Mouse (Mus musculus) retina, embryonic 14.5 days (tissue): ENCODE measurements at regions not wholly inside any gene's neighbourhood (a gene's known extent, or its start where the extent isn't known, plus 50 kb on each side); places are given as distances from the start of the nearest gene placed in this dataset.

ENCODE experiments used
- DNase-seq: peaks from one replicate; pipeline ENCODE4 v3.0.0-alpha.2; 2015; ENCODE audit warnings: low spot score

- DNase-seq: no peak
Measured at GRCm38 (mm10) chr4:29034406-29034805, 221.5 kb downstream of the Epha7 start.

- DNase-seq: no peak
Measured at GRCm38 (mm10) chr4:29039993-29040392, 227.1 kb downstream of the Epha7 start.

- peak; percentile 44 for DNase-seq
Measured at GRCm38 (mm10) chr4:29068678-29069621, 256.0 kb downstream of the Epha7 start.

- DNase-seq: no peak
Measured at GRCm38 (mm10) chr4:29074204-29074603, 261.3 kb downstream of the Epha7 start.

GRCm38 (mm10) chr4:29074851-29075250, 261.9 kb downstream of the Epha7 start:
- DNase-seq: no peak

GRCm38 (mm10) chr4:29076683-29077082, 263.8 kb downstream of the Epha7 start:
- DNase-seq: no peak

- no peak for DNase-seq
Measured at GRCm38 (mm10) chr4:29078391-29078790, 265.5 kb downstream of the Epha7 start.

GRCm38 (mm10) chr4:29083545-29084290, 270.8 kb downstream of the Epha7 start:
- DNase-seq: no peak

GRCm38 (mm10) chr4:29090949-29091348, 278.0 kb downstream of the Epha7 start:
- no peak for DNase-seq

GRCm38 (mm10) chr4:29091495-29092211, 278.7 kb downstream of the Epha7 start:
- DNase-seq: no peak

- no peak for DNase-seq
Measured at GRCm38 (mm10) chr4:29102373-29102772, 289.4 kb downstream of the Epha7 start.

GRCm38 (mm10) chr4:29103414-29103813, 290.5 kb downstream of the Epha7 start:
- DNase-seq: no peak

GRCm38 (mm10) chr4:29112552-29112951, 299.6 kb downstream of the Epha7 start:
- DNase-seq: no peak

GRCm38 (mm10) chr4:29117025-29117424, 304.1 kb downstream of the Epha7 start:
- no peak for DNase-seq

GRCm38 (mm10) chr4:29117926-29118325, 305.0 kb downstream of the Epha7 start:
- no peak for DNase-seq

- DNase-seq: peak; percentile 5
Measured at GRCm38 (mm10) chr4:29118679-29119479, 305.9 kb downstream of the Epha7 start.

- DNase-seq: no peak
Measured at GRCm38 (mm10) chr4:29119480-29120153, 306.7 kb downstream of the Epha7 start.

GRCm38 (mm10) chr4:29123697-29124377, 310.9 kb downstream of the Epha7 start:
- no peak for DNase-seq

- DNase-seq: no peak
Measured at GRCm38 (mm10) chr4:29130485-29130884, 317.6 kb downstream of the Epha7 start.
